In the genomic region with DNA sequence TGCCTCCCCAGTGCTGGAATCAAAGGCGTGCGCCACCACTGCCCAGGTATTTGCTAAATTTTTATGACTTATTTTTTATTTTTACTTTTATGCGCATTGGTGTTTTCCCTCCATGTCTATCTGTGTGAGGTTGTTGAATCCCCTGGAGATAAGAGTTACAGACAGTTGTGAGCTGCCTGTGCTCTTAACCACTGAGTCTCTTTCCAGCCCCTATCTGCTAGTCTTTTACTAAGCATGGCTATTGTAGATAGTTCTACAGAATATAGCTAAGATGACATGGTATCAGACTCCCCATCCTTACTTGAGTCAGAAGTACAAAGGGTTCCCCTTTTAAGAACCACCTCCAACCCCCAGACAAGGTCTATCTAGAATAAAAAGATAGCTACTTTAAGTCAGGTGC, we compare ENCODE assay signal across 18 mouse cellular contexts. TPM values are rescaled to one million over a fixed set of nuclear protein-coding genes. Genes with fewer than 3 reads are reported as not detected.
"Had no signal": no experiment of that assay in that cellular context is flagged by ENCODE, and none has a peak within 500 bp of the region (broad histone marks: within the 10 kb centered on the region; RNA-seq: fewer than 3 reads in every experiment).

No protein-coding gene starts in this region.

- H3K9me3 ChIP-seq: lung, embryonic 15.5 days; midbrain, embryonic 13.5 days; midbrain, embryonic 15.5 days; neural tube, embryonic 12.5 days; stomach, embryonic 15.5 days had no signal

- H3K27me3 ChIP-seq: lung, embryonic 15.5 days; midbrain, embryonic 13.5 days; midbrain, embryonic 15.5 days; neural tube, embryonic 12.5 days; stomach, embryonic 15.5 days had no signal

- H3K4me3 ChIP-seq: lung, embryonic 15.5 days; midbrain, embryonic 13.5 days; midbrain, embryonic 15.5 days; neural tube, embryonic 12.5 days; stomach, embryonic 15.5 days had no signal

- ATAC-seq: liver, postnatal 0 days; lung, postnatal 0 days; midbrain, embryonic 13.5 days; midbrain, embryonic 15.5 days had no signal

- H3K9ac ChIP-seq: liver, postnatal 0 days; lung, embryonic 15.5 days; midbrain, embryonic 13.5 days; midbrain, embryonic 15.5 days; neural tube, embryonic 12.5 days; stomach, embryonic 15.5 days had no signal

- H3K4me1 ChIP-seq: lung, embryonic 15.5 days; neural tube, embryonic 12.5 days; stomach, embryonic 15.5 days had no signal

- H3K27ac ChIP-seq: lung, embryonic 15.5 days; macrophage; midbrain, embryonic 13.5 days; midbrain, embryonic 15.5 days; neural tube, embryonic 12.5 days; stomach, embryonic 15.5 days; stomach, postnatal 0 days had no signal

- DNase-seq: liver, postnatal 0 days; lung, adult 2 months; lung, postnatal 14 days; lung, postnatal 36 days; right cerebral cortex, postnatal 14 days; thymus, adult 2 months; thymus, postnatal 25 days; thymus, postnatal 4 days had no signal

RNA-seq across cellular contexts. Expression of a gene that starts 28.3 kb away (rescaled TPM):
- total RNA-seq: megakaryocyte, adult 5-6 weeks; neutrophil, adult 5-6 weeks had no signal
- polyA plus RNA-seq: liver, postnatal 0 days; macrophage had no signal
